In the genomic region with DNA sequence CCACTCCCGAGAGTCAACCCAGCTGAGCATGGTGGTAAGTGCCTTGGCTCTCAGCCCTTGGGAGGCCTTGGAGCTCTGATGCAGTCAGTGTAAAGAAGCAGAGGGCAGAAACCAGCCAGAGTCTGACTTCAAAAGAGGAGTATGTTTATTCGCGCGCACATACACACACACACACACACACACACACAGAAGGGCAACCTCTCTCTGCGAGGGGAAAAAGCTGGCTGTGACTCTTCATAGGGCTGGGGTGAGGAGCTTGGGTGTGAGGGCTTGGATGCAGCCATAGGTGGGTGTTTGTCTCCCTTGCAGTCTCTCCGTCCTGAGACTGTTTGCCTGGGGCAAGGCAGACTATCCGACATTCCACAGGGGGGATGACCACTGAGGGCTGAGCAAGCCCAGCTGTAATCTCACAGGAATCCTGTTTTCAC, we compare ENCODE assay signal across 19 mouse cellular contexts. TPM values are rescaled to one million over a fixed set of nuclear protein-coding genes. Genes with fewer than 3 reads are reported as not detected.
A peak's percentile ranks its signal among the peaks of the same experiment; 100 is the strongest.
DNase-seq lines count a peak whose midpoint lies in the region; ATAC-seq and TF ChIP-seq lines count a peak whose summit lies in the region.
"Had no signal": no experiment of that assay in that cellular context is flagged by ENCODE, and none has a peak within 500 bp of the region (broad histone marks: within the 10 kb centered on the region; RNA-seq: fewer than 3 reads in every experiment).

No protein-coding gene starts in this region.

- H3K36me3 ChIP-seq in heart, embryonic 10.5 days, result no peaks in the 10 kb centered on the region
- no peaks in the 10 kb centered on the region for H3K36me3 ChIP-seq in heart, embryonic 11.5 days (ENCODE audit: control insufficient read depth, insufficient read depth, low read length)
- H3K36me3 ChIP-seq in intestine, postnatal 0 days (ENCODE audit: control insufficient read depth, insufficient read depth), result no peaks in the 10 kb centered on the region
- H3K36me3 ChIP-seq: embryonic facial prominence, embryonic 15.5 days; liver, embryonic 15.5 days; midbrain, embryonic 13.5 days had no signal

- H3K27ac ChIP-seq in heart, embryonic 10.5 days, result peak overlapping the region; percentile 54
- no peak overlapping the region; the same call in 1 of the 2 replicates for H3K27ac ChIP-seq in heart, embryonic 11.5 days (ENCODE audit: low read depth, low read length)
- no peak overlapping the region for H3K27ac ChIP-seq in intestine, postnatal 0 days (ENCODE audit: low read depth, low read length)
- H3K27ac ChIP-seq: embryonic facial prominence, embryonic 15.5 days; forebrain, embryonic 13.5 days; hindbrain, postnatal 0 days; liver, embryonic 15.5 days; macrophage; midbrain, embryonic 13.5 days had no signal

- POLR2A ChIA-PET in Patski (lab: Charles Lee), result no interaction called here

- H3K4me3 ChIP-seq in heart, embryonic 10.5 days, result no peak overlapping the region
- no peak overlapping the region for H3K4me3 ChIP-seq in heart, embryonic 11.5 days (ENCODE audit: low read depth, low read length)
- no peak overlapping the region for H3K4me3 ChIP-seq in intestine, postnatal 0 days (ENCODE audit: low read depth, low read length)
- H3K4me3 ChIP-seq: embryonic facial prominence, embryonic 15.5 days; forebrain, embryonic 13.5 days; liver, embryonic 15.5 days; midbrain, embryonic 13.5 days had no signal

- no peak for ATAC-seq in heart, embryonic 11.5 days (replicated peaks; ENCODE audit: insufficient number of reproducible peaks, low FRiP score, low TSS enrichment)
- ATAC-seq in Patski, result peak; percentile 57
- peak; percentile 43; the same call in 1 of the 2 replicates for ATAC-seq in intestine, postnatal 0 days
- ATAC-seq: CD4-positive, CD25-positive, alpha-beta regulatory T cell, adult 4 months; forebrain, embryonic 13.5 days; hindbrain, postnatal 0 days; midbrain, embryonic 13.5 days had no signal

- CTCF ChIA-PET in Patski (lab: Charles Lee), result interaction anchor here (1.0 to 1.9 kb wide), 4 partner anchors 10 to 18 kb away, joined by 3 to 8 read pairs (median 4); no protein-coding TSS in a partner anchor

- no peak overlapping the region for H3K9ac ChIP-seq in heart, embryonic 11.5 days (ENCODE audit: low read depth, low read length)
- no peak overlapping the region for H3K9ac ChIP-seq in intestine, postnatal 0 days (ENCODE audit: low read depth, low read length)
- H3K9ac ChIP-seq: embryonic facial prominence, embryonic 15.5 days; forebrain, embryonic 13.5 days; liver, embryonic 15.5 days; midbrain, embryonic 13.5 days had no signal

- no peaks in the 10 kb centered on the region for H3K9me3 ChIP-seq in heart, embryonic 10.5 days
- H3K9me3 ChIP-seq in heart, embryonic 11.5 days (replicated peaks; ENCODE audit: control insufficient read depth, low read length), result no peaks in the 10 kb centered on the region
- no peaks in the 10 kb centered on the region for H3K9me3 ChIP-seq in intestine, postnatal 0 days (ENCODE audit: control insufficient read depth)
- H3K9me3 ChIP-seq: embryonic facial prominence, embryonic 15.5 days; forebrain, embryonic 13.5 days; liver, embryonic 15.5 days; midbrain, embryonic 13.5 days had no signal

- H3K4me1 ChIP-seq in heart, embryonic 10.5 days, result peaks cover 13% of the 10 kb centered on the region
- H3K4me1 ChIP-seq in heart, embryonic 11.5 days (ENCODE audit: control insufficient read depth, insufficient read depth, low read length), result no peaks in the 10 kb centered on the region
- no peaks in the 10 kb centered on the region for H3K4me1 ChIP-seq in intestine, postnatal 0 days (replicated peaks; ENCODE audit: control insufficient read depth, insufficient read depth, low read length)
- H3K4me1 ChIP-seq: embryonic facial prominence, embryonic 15.5 days; forebrain, embryonic 13.5 days; liver, embryonic 15.5 days; midbrain, embryonic 13.5 days had no signal

- no peak for DNase-seq in heart, embryonic 10.5 days (ENCODE audit: low spot score)
- peak; percentile 47 to 57 for DNase-seq in kidney, postnatal 4 days
- DNase-seq in kidney, postnatal 25 days, result no peak
- DNase-seq in Patski (ENCODE audit: low read depth, low spot score), result peak; percentile 27
- DNase-seq in natural killer cell, adult 2 months (ENCODE audit: low spot score in 2 of 2), result no peak
- DNase-seq: cerebellum, adult 11-12 months; cerebellum, postnatal 36 days; layer of hippocampus, postnatal 36 days; left cerebral cortex, postnatal 4 days; right cerebral cortex, postnatal 25 days had no signal

- no peak overlapping the region; the same call in 1 of the 2 replicates for H3K4me2 ChIP-seq in heart, embryonic 11.5 days
- H3K4me2 ChIP-seq in intestine, postnatal 0 days (replicated peaks; ENCODE audit: low read depth), result no peak overlapping the region
- H3K4me2 ChIP-seq: embryonic facial prominence, embryonic 15.5 days; forebrain, embryonic 13.5 days; liver, embryonic 15.5 days; midbrain, embryonic 13.5 days had no signal

- in situ Hi-C loops in Patski (cut with MboI; ENCODE audit: low pct_unique_long_range_greater_than_20kb), result no loop called here

- 39% methylated on average over 7 of the region's 7 CpGs for WGBS in heart, embryonic 10.5 days
- WGBS in heart, embryonic 11.5 days (ENCODE audit: insufficient replicate concordance), result 41% methylated on average over 7 of the region's 7 CpGs
- 32% methylated on average over 7 of the region's 7 CpGs for WGBS in intestine, postnatal 0 days

- no peaks in the 10 kb centered on the region for H3K27me3 ChIP-seq in heart, embryonic 10.5 days (ENCODE audit: insufficient read depth, poor library complexity, severe bottlenecking)
- H3K27me3 ChIP-seq in heart, embryonic 11.5 days (ENCODE audit: control insufficient read depth, insufficient read depth, low read length), result no peaks in the 10 kb centered on the region
- H3K27me3 ChIP-seq in Patski, result no peaks in the 10 kb centered on the region
- no peaks in the 10 kb centered on the region for H3K27me3 ChIP-seq in intestine, postnatal 0 days (replicated peaks; ENCODE audit: control insufficient read depth, insufficient read depth, low read length)
- H3K27me3 ChIP-seq: embryonic facial prominence, embryonic 15.5 days; forebrain, embryonic 13.5 days; liver, embryonic 15.5 days; midbrain, embryonic 13.5 days had no signal

- TF ChIP-seq CTCF in Patski (IDR thresholded peaks at IDR 0.05), result no peak
- TF ChIP-seq CTCF in intestine, postnatal 0 days (IDR thresholded peaks at IDR 0.05; ENCODE audit: low read depth), result no peak

RNA-seq across cellular contexts. Expression of gene Kifc3, which starts 18.0 kb away (rescaled TPM):
- polyA plus RNA-seq in heart, embryonic 10.5 days (2016; fragmentation: Nextera tagmentation; extraction: Ambion mirVana), result 13.9 and 15.3 TPM in 2 replicates
- polyA plus RNA-seq in heart, embryonic 11.5 days (2014; fragmentation: Nextera tagmentation; extraction: Ambion mirVana), result 5.7 and 10.0 TPM in 2 replicates
- 158 TPM for polyA plus RNA-seq in Patski (2021)
- polyA plus RNA-seq in intestine, postnatal 0 days (2015; fragmentation: Nextera tagmentation; extraction: Ambion mirVana), result 20.9 and 21.1 TPM in 2 replicates
- polyA plus RNA-seq: CD4-positive, CD25-positive, alpha-beta regulatory T cell, adult 4 months had no signal

Comparison
In these comparisons a context has a peak if more than half of its experiments do, and no peak if none do; other contexts are left out.
1. DNase-seq: peak in kidney, postnatal 4 days (2 of 2) and Patski (single experiment); none in heart, embryonic 10.5 days (single experiment), kidney, postnatal 25 days (0 of 2) and natural killer cell, adult 2 months (0 of 2).